In the genomic region with DNA sequence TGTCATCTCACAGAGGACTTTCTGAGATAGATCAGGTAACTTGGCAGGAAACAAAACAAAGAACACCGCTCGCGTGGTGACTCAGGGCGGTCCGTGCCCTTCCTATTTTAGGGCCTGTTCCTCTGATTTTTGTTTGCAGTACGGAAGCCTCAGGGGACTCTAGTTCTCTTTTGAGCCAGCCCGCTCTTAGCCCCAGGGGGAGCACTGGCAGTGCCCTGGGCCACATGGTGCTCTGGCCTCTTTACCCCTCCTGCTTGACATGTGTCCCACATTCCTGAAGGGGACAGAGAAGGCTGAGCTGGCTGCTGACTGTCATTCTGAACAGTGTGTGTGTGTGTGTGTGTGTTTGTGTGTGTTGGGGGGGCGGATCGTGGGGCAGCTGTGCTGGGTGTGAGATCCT, we compare ENCODE assay signal across 9 mouse cellular contexts. TPM values are rescaled to one million over a fixed set of nuclear protein-coding genes. Genes with fewer than 3 reads are reported as not detected.
A peak's percentile ranks its signal among the peaks of the same experiment; 100 is the strongest.
DNase-seq lines count a peak whose midpoint lies in the region; ATAC-seq lines count a peak whose summit lies in the region.
"Had no signal": no experiment of that assay in that cellular context is flagged by ENCODE, and none has a peak within 500 bp of the region (broad histone marks: within the 10 kb centered on the region; RNA-seq: fewer than 3 reads in every experiment).

No protein-coding gene starts in this region.

- no peak overlapping the region for H3K9ac ChIP-seq in midbrain, embryonic 14.5 days (replicated peaks; ENCODE audit: low read length)
- H3K9ac ChIP-seq in midbrain, embryonic 11.5 days (ENCODE audit: low read length): no peak overlapping the region

- 61% methylated on average over 9 of the region's 9 CpGs for WGBS in midbrain, embryonic 14.5 days
- WGBS in midbrain, embryonic 11.5 days: 71% methylated on average over 9 of the region's 9 CpGs

- no peaks in the 10 kb centered on the region for H3K27me3 ChIP-seq in midbrain, embryonic 14.5 days (ENCODE audit: control insufficient read depth, insufficient read depth, low read length)
- no peaks in the 10 kb centered on the region for H3K27me3 ChIP-seq in midbrain, embryonic 11.5 days (ENCODE audit: control insufficient read depth, insufficient read depth, low read length)

- no peaks in the 10 kb centered on the region for H3K9me3 ChIP-seq in midbrain, embryonic 14.5 days (ENCODE audit: control insufficient read depth, low read length)
- no peaks in the 10 kb centered on the region for H3K9me3 ChIP-seq in midbrain, embryonic 11.5 days (ENCODE audit: control insufficient read depth, low read length)
- H3K9me3 ChIP-seq: G1E had no signal

- H3K36me3 ChIP-seq in midbrain, embryonic 14.5 days (ENCODE audit: control insufficient read depth, insufficient read depth, low read length): no peaks in the 10 kb centered on the region
- no peaks in the 10 kb centered on the region for H3K36me3 ChIP-seq in midbrain, embryonic 11.5 days (ENCODE audit: control insufficient read depth, insufficient read depth, low read length)

- peak overlapping the region; percentile 26; the same call in 1 of the 2 replicates for H3K27ac ChIP-seq in midbrain, embryonic 14.5 days (replicated peaks; ENCODE audit: low read depth, low read length)
- no peak overlapping the region for H3K27ac ChIP-seq in midbrain, embryonic 11.5 days (ENCODE audit: low read depth, low read length)

- no peak for ATAC-seq in midbrain, embryonic 14.5 days (ENCODE audit: low FRiP score, low TSS enrichment)
- no peak for ATAC-seq in midbrain, embryonic 11.5 days (ENCODE audit: low FRiP score)
- ATAC-seq in inflammation-experienced regulatory T-cells, adult 6 months: peak; percentile 44

- intact Hi-C loops in heart, postnatal 25 days (cut with DNase I): no loop called here

- no peak overlapping the region for H3K4me3 ChIP-seq in midbrain, embryonic 14.5 days (replicated peaks; ENCODE audit: low read depth, low read length)
- no peak overlapping the region for H3K4me3 ChIP-seq in midbrain, embryonic 11.5 days (ENCODE audit: low read depth, low read length)

- no peak overlapping the region for H3K4me2 ChIP-seq in midbrain, embryonic 14.5 days (ENCODE audit: low read length)
- no peak overlapping the region for H3K4me2 ChIP-seq in midbrain, embryonic 11.5 days

- H3K4me1 ChIP-seq in midbrain, embryonic 14.5 days (ENCODE audit: control insufficient read depth, insufficient read depth, low read length): peaks cover 27% of the 10 kb centered on the region
- H3K4me1 ChIP-seq in midbrain, embryonic 11.5 days (ENCODE audit: control insufficient read depth, insufficient read depth, low read length): peaks cover 18% of the 10 kb centered on the region

- peak; percentile 94 for DNase-seq in heart, adult 11 months
- DNase-seq in heart, postnatal 25 days (ENCODE audit: low spot score): no peak
- no peak for DNase-seq in midbrain, embryonic 14.5 days
- DNase-seq in midbrain, embryonic 11.5 days (ENCODE audit: low spot score, missing footprints): no peak
- peak; percentile 83 to 84 for DNase-seq in spleen, postnatal 36 days (ENCODE audit: low spot score in 2 of 2)
- DNase-seq in right cerebral cortex, postnatal 4 days: no peak
- DNase-seq in layer of hippocampus, postnatal 36 days: no peak

RNA-seq across cellular contexts. Expression of gene Cmip, which starts 46.8 kb away (rescaled TPM):
- total RNA-seq in heart, postnatal 25 days (2021): 10 to 100 TPM; 21.3 to 24.0 TPM
- 106 and 128 TPM in 2 replicates for polyA plus RNA-seq in midbrain, embryonic 14.5 days (2014; fragmentation: Nextera tagmentation; extraction: Ambion mirVana)
- 23.7 and 28.5 TPM in 2 replicates for polyA plus RNA-seq in midbrain, embryonic 11.5 days (2014; fragmentation: Nextera tagmentation; extraction: Ambion mirVana)
- 10 to 100 TPM; 23.9 to 28.7 (median 25.5) TPM for polyA plus RNA-seq in inflammation-experienced regulatory T-cells, adult 6 months (2017; shearing (Covaris generic))
- 100 to 1,000 TPM; 278 to 289 TPM for total RNA-seq in layer of hippocampus, postnatal 36 days (2021)

Comparison
In these comparisons a context has a peak if more than half of its experiments do, and no peak if none do; other contexts are left out.
1. DNase-seq: peak in heart, adult 11 months (single experiment) and spleen, postnatal 36 days (2 of 2); none in heart, postnatal 25 days (single experiment), midbrain, embryonic 14.5 days (single experiment), midbrain, embryonic 11.5 days (single experiment), right cerebral cortex, postnatal 4 days (single experiment) and layer of hippocampus, postnatal 36 days (0 of 2).